8 mouse cellular contexts compared by ENCODE assay signal in the genomic region with DNA sequence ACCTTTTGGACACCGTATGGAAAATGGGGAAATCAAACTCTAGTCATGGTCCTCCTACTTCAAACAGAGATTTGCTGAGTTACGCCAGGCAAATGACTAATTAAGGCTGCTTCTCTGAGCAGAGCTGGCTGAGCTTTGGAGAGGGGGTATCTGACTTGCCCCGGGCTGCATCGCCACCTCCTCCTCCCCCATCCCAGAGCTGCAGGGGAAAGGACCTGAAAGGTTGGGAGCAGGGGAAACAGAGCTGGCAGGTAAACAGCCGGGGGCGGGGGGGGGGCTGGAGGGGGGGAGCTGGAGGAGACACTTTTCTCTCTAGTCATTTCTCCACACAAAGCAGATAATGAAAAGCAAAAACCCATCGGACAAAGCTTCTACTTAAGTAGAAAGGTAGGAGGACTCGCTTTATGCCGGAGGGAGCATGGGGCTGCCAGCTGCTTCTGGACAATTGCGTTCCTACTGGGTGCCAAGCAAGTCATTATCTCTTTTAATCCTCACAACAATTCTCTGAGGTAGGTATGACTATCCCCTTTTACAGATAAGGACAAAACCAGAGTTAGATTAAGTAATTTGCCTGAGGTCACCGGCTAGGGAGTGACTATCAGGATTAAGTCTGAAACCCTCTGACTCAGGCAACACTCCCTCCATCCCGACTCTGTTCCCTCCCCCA. TPM values are rescaled to one million over a fixed set of nuclear protein-coding genes. Genes with fewer than 3 reads are reported as not detected.
DNase-seq lines count a peak whose midpoint lies in the region; ATAC-seq and TF ChIP-seq lines count a peak whose summit lies in the region.

No protein-coding gene starts in this region.

- no peaks in the 10 kb centered on the region for H3K9me3 ChIP-seq in liver, embryonic 12.5 days (replicated peaks)
- H3K9me3 ChIP-seq in forebrain, embryonic 15.5 days = no peaks in the 10 kb centered on the region
- H3K9me3 ChIP-seq in limb, embryonic 14.5 days (ENCODE audit: control insufficient read depth, low read length) = no peaks in the 10 kb centered on the region
- no peaks in the 10 kb centered on the region for H3K9me3 ChIP-seq in stomach, embryonic 15.5 days

- no peak overlapping the region for H3K27ac ChIP-seq in liver, embryonic 12.5 days
- H3K27ac ChIP-seq in forebrain, embryonic 15.5 days (replicated peaks) = no peak overlapping the region
- H3K27ac ChIP-seq in limb, embryonic 14.5 days (replicated peaks; ENCODE audit: low read depth, low read length) = no peak overlapping the region
- H3K27ac ChIP-seq in stomach, embryonic 15.5 days = no peak overlapping the region

- no peak overlapping the region for H3K4me3 ChIP-seq in liver, embryonic 12.5 days
- H3K4me3 ChIP-seq in forebrain, embryonic 15.5 days = peak overlapping the region; percentile 25
- H3K4me3 ChIP-seq in limb, embryonic 14.5 days (replicated peaks; ENCODE audit: low read length) = peak overlapping the region; percentile 21
- peak overlapping the region; percentile 12 for H3K4me3 ChIP-seq in stomach, embryonic 15.5 days (replicated peaks)

- peaks cover 22% of the 10 kb centered on the region for H3K27me3 ChIP-seq in liver, embryonic 12.5 days (replicated peaks)
- H3K27me3 ChIP-seq in forebrain, embryonic 15.5 days = peaks cover 20% of the 10 kb centered on the region
- H3K27me3 ChIP-seq in limb, embryonic 14.5 days (ENCODE audit: control insufficient read depth, insufficient read depth, low read length) = peaks cover 28% of the 10 kb centered on the region
- H3K27me3 ChIP-seq in stomach, embryonic 15.5 days (replicated peaks) = peaks cover 5% of the 10 kb centered on the region; the same call in 1 of the 2 replicates

- ATAC-seq in liver, embryonic 12.5 days = no peak
- ATAC-seq in forebrain, embryonic 15.5 days (replicated peaks) = no peak
- ATAC-seq in limb, embryonic 14.5 days (ENCODE audit: low FRiP score, low read depth) = no peak
- no peak for ATAC-seq in stomach, embryonic 15.5 days (ENCODE audit: insufficient read depth, low FRiP score, low read depth)
- ATAC-seq in inflammation-experienced regulatory T-cells, adult 6 months = no peak

- 0 out of 2 replicates have a peak overlapping the region, but pooled peaks have one; percentile 16 for H3K4me2 ChIP-seq in liver, embryonic 12.5 days
- H3K4me2 ChIP-seq in forebrain, embryonic 15.5 days (replicated peaks) = peak overlapping the region; percentile 47
- peak overlapping the region; percentile 40 for H3K4me2 ChIP-seq in limb, embryonic 14.5 days (replicated peaks; ENCODE audit: low read depth, low read length, severe bottlenecking)
- peak overlapping the region; percentile 33 for H3K4me2 ChIP-seq in stomach, embryonic 15.5 days

- no peak overlapping the region for H3K9ac ChIP-seq in liver, embryonic 12.5 days
- 0 out of 2 replicates have a peak overlapping the region, but pooled peaks have one; percentile 5 for H3K9ac ChIP-seq in forebrain, embryonic 15.5 days (replicated peaks)
- H3K9ac ChIP-seq in limb, embryonic 14.5 days (ENCODE audit: low read depth, low read length, severe bottlenecking) = peak overlapping the region; percentile 17; the same call in 1 of the 2 replicates
- H3K9ac ChIP-seq in stomach, embryonic 15.5 days = no peak overlapping the region

- intact Hi-C loops in left cerebral cortex, postnatal 25 days (cut with DNase I) = no loop called here

- no peak for DNase-seq in liver
- no peak for DNase-seq in limb, embryonic 14.5 days (ENCODE audit: low spot score)
- no peak for DNase-seq in left cerebral cortex, postnatal 25 days (ENCODE audit: low spot score in 2 of 2)
- no peak for DNase-seq in kidney, postnatal 36 days

- no peak for TF ChIP-seq POLR2A in limb, embryonic 14.5 days (IDR thresholded peaks at IDR 0.05; ENCODE audit: borderline replicate concordance, extremely low read depth, insufficient read depth, insufficient read length)

- H3K36me3 ChIP-seq in liver, embryonic 12.5 days = no peaks in the 10 kb centered on the region
- no peaks in the 10 kb centered on the region for H3K36me3 ChIP-seq in forebrain, embryonic 15.5 days
- H3K36me3 ChIP-seq in limb, embryonic 14.5 days (ENCODE audit: control insufficient read depth, insufficient read depth, low read length) = no peaks in the 10 kb centered on the region
- no peaks in the 10 kb centered on the region for H3K36me3 ChIP-seq in stomach, embryonic 15.5 days

- H3K4me1 ChIP-seq in liver, embryonic 12.5 days = 0 out of 2 replicates have a peak, but pooled peaks cover 4% of the 10 kb centered on the region
- H3K4me1 ChIP-seq in forebrain, embryonic 15.5 days = peaks cover 13% of the 10 kb centered on the region
- H3K4me1 ChIP-seq in limb, embryonic 14.5 days (ENCODE audit: control insufficient read depth, insufficient read depth, low read length) = no peaks in the 10 kb centered on the region
- no peaks in the 10 kb centered on the region; the same call in 1 of the 2 replicates for H3K4me1 ChIP-seq in stomach, embryonic 15.5 days

- 4% methylated on average over 12 of the region's 12 CpGs for WGBS in liver, embryonic 12.5 days (ENCODE audit: insufficient replicate concordance)
- WGBS in forebrain, embryonic 15.5 days = 1% methylated on average over 12 of the region's 12 CpGs
- under 1% methylated on average over 12 of the region's 12 CpGs for WGBS in limb, embryonic 14.5 days
- WGBS in stomach, embryonic 15.5 days = 3% methylated on average over 12 of the region's 12 CpGs

RNA-seq across cellular contexts. Expression of a gene that starts 35.9 kb away (rescaled TPM):
- polyA plus RNA-seq in liver, embryonic 12.5 days (2016; fragmentation: Nextera tagmentation; extraction: Ambion mirVana) = not detected in 2 replicates
- 0.66 and 2.0 TPM in 2 replicates for polyA plus RNA-seq in forebrain, embryonic 15.5 days (2015; fragmentation: Nextera tagmentation; extraction: Ambion mirVana)
- polyA plus RNA-seq in limb, embryonic 14.5 days (2012; rRNA removed) = 0.15 TPM in 1 of 2 replicates, not detected in the other
- 0.72 and 0.74 TPM in 2 replicates for polyA plus RNA-seq in limb, embryonic 14.5 days (2014; fragmentation: Nextera tagmentation; extraction: Ambion mirVana)
- 0.49 and 0.64 TPM in 2 replicates for polyA plus RNA-seq in stomach, embryonic 15.5 days (2015; fragmentation: Nextera tagmentation; extraction: Ambion mirVana)
- under 1 TPM in 1 of 2 experiments, not detected in 1; 0.73 TPM for total RNA-seq in left cerebral cortex, postnatal 25 days (2021)
- polyA plus RNA-seq in inflammation-experienced regulatory T-cells, adult 6 months (2017; shearing (Covaris generic)) = not detected

RNA-seq across cellular contexts. Expression of a gene that starts 39.2 kb away (rescaled TPM):
- 0.33 and 0.83 TPM in 2 replicates for polyA plus RNA-seq in liver, embryonic 12.5 days (2016; fragmentation: Nextera tagmentation; extraction: Ambion mirVana)
- 0.59 and 0.79 TPM in 2 replicates for polyA plus RNA-seq in forebrain, embryonic 15.5 days (2015; fragmentation: Nextera tagmentation; extraction: Ambion mirVana)
- polyA plus RNA-seq in limb, embryonic 14.5 days (2012; rRNA removed) = 0.41 and 0.67 TPM in 2 replicates
- polyA plus RNA-seq in limb, embryonic 14.5 days (2014; fragmentation: Nextera tagmentation; extraction: Ambion mirVana) = 0.48 and 0.50 TPM in 2 replicates
- 1.2 and 1.6 TPM in 2 replicates for polyA plus RNA-seq in stomach, embryonic 15.5 days (2015; fragmentation: Nextera tagmentation; extraction: Ambion mirVana)
- total RNA-seq in left cerebral cortex, postnatal 25 days (2021) = 1 to 10 TPM; 3.0 to 4.3 TPM
- polyA plus RNA-seq in inflammation-experienced regulatory T-cells, adult 6 months (2017; shearing (Covaris generic)) = not detected

Comparison
In these comparisons a context has a peak if more than half of its experiments do, and no peak if none do; other contexts are left out.
1. H3K9ac ChIP-seq: peak in forebrain, embryonic 15.5 days (single experiment) and limb, embryonic 14.5 days (single experiment); none in liver, embryonic 12.5 days (single experiment) and stomach, embryonic 15.5 days (single experiment).
2. Peak in every context shown above with its lines, with median percentiles within 50 percentile points of each other: H3K4me2 ChIP-seq.